Comparison of ENCODE assay signal across 15 mouse cellular contexts in genomic region chr12:70104776-70105420, GRCm38 (mm10). TPM values are rescaled to one million over a fixed set of nuclear protein-coding genes. Genes with fewer than 3 reads are reported as not detected.
DNase-seq lines count a peak whose midpoint lies in the region; ATAC-seq and TF ChIP-seq lines count a peak whose summit lies in the region.
"Had no signal": no experiment of that assay in that cellular context is flagged by ENCODE, and none has a peak within 500 bp of the region (broad histone marks: within the 10 kb centered on the region; RNA-seq: fewer than 3 reads in every experiment).

No protein-coding gene starts in this region.

- peaks cover 5% of the 10 kb centered on the region; the same call in 1 of the 2 replicates for H3K36me3 ChIP-seq in forebrain, embryonic 13.5 days (ENCODE audit: poor library complexity, severe bottlenecking)
- H3K36me3 ChIP-seq in forebrain, embryonic 15.5 days, result no peaks in the 10 kb centered on the region
- H3K36me3 ChIP-seq in MEL (ENCODE audit: control insufficient read depth in 1 of 2, insufficient read depth in 2 of 2, low read length in 2 of 2), result peaks cover 2 to 31% of the 10 kb centered on the region in 2 experiments
- H3K36me3 ChIP-seq in kidney, adult 2 months (ENCODE audit: control insufficient read depth, insufficient read depth, low read length), result no peaks in the 10 kb centered on the region
- H3K36me3 ChIP-seq: stomach, embryonic 15.5 days had no signal

- TF ChIP-seq EP300 in MEL (IDR thresholded peaks at IDR 0.05; ENCODE audit: low read depth in 1 of 2, low read length in 2 of 2), result no peak; a peak in 1 of 4 replicates

- H3K79me2 ChIP-seq in MEL (ENCODE audit: control insufficient read depth, insufficient read depth, low read length, poor library complexity), result peaks cover 50% of the 10 kb centered on the region

- H3K4me3 ChIP-seq in forebrain, embryonic 13.5 days, result no peak overlapping the region
- no peak overlapping the region for H3K4me3 ChIP-seq in forebrain, embryonic 15.5 days
- no peak overlapping the region for H3K4me3 ChIP-seq in MEL (ENCODE audit: control insufficient read depth in 1 of 2, insufficient read depth in 1 of 2, low read depth in 2 of 2, low read length in 2 of 2)
- H3K4me3 ChIP-seq in kidney, adult 2 months (ENCODE audit: insufficient read depth, low read depth, low read length), result no peak overlapping the region
- H3K4me3 ChIP-seq in olfactory bulb, adult 2 months (ENCODE audit: insufficient read depth, low read depth, low read length), result no peak overlapping the region
- H3K4me3 ChIP-seq: heart, embryonic 12.5 days; limb, embryonic 13.5 days; stomach, embryonic 15.5 days had no signal

- no peak for TF ChIP-seq POLR2A in MEL (IDR thresholded peaks at IDR 0.05; ENCODE audit: control insufficient read depth in 1 of 2, insufficient read depth in 1 of 2, low read depth in 1 of 2, low read length in 2 of 2, poor library complexity in 1 of 2)
- TF ChIP-seq POLR2A in kidney, adult 2 months (IDR thresholded peaks at IDR 0.05; ENCODE audit: low read depth, low read length), result no peak
- no peak for TF ChIP-seq POLR2A in olfactory bulb, adult 2 months (IDR thresholded peaks at IDR 0.05; ENCODE audit: insufficient read depth, low read depth, low read length)

- no peak overlapping the region for H3K9ac ChIP-seq in forebrain, embryonic 13.5 days
- H3K9ac ChIP-seq in forebrain, embryonic 15.5 days (replicated peaks), result no peak overlapping the region
- no peak overlapping the region for H3K9ac ChIP-seq in MEL (ENCODE audit: control insufficient read depth, low read depth, low read length, poor library complexity, severe bottlenecking)
- H3K9ac ChIP-seq: heart, embryonic 12.5 days; limb, embryonic 13.5 days; stomach, embryonic 15.5 days had no signal

- TF ChIP-seq RAD21 in MEL (IDR thresholded peaks at IDR 0.05; ENCODE audit: low read depth, low read length), result no peak

- WGBS in forebrain, embryonic 13.5 days, result 6% methylated on average over 5 of the region's 5 CpGs
- WGBS in forebrain, embryonic 15.5 days, result 12% methylated on average over 5 of the region's 5 CpGs
- 45% methylated on average over 5 of the region's 5 CpGs for WGBS in kidney, adult 2 months
- WGBS in olfactory bulb, adult 2 months, result 42% methylated on average over 5 of the region's 5 CpGs

- H3K4me2 ChIP-seq in forebrain, embryonic 13.5 days, result no peak overlapping the region
- no peak overlapping the region for H3K4me2 ChIP-seq in forebrain, embryonic 15.5 days (replicated peaks)
- H3K4me2 ChIP-seq: heart, embryonic 12.5 days; limb, embryonic 13.5 days; stomach, embryonic 15.5 days had no signal

- 0 out of 2 replicates have a peak, but pooled peaks have one; percentile 46 for ATAC-seq in forebrain, embryonic 13.5 days
- ATAC-seq in forebrain, embryonic 15.5 days (replicated peaks), result no peak
- ATAC-seq: intestine, postnatal 0 days had no signal

- H3K9me3 ChIP-seq in forebrain, embryonic 13.5 days (replicated peaks), result no peaks in the 10 kb centered on the region
- H3K9me3 ChIP-seq in forebrain, embryonic 15.5 days, result no peaks in the 10 kb centered on the region
- H3K9me3 ChIP-seq in MEL (replicated peaks; ENCODE audit: insufficient read depth, low read length), result no peaks in the 10 kb centered on the region
- H3K9me3 ChIP-seq: heart, embryonic 12.5 days; limb, embryonic 13.5 days; stomach, embryonic 15.5 days had no signal

- TF ChIP-seq CTCF in MEL (IDR thresholded peaks at IDR 0.05 in 2 of 3, conservative IDR thresholded peaks at IDR 0.05 in 1 of 3; ENCODE audit: control insufficient read depth in 1 of 3, insufficient read depth in 1 of 3, low read depth in 2 of 3, low read length in 3 of 3, poor library complexity in 1 of 3, severe bottlenecking in 1 of 3), result no peak
- TF ChIP-seq CTCF in kidney, adult 2 months (conservative IDR thresholded peaks at IDR 0.05; ENCODE audit: insufficient read depth, insufficient read length, low read depth, low read length), result no peak
- no peak for TF ChIP-seq CTCF in olfactory bulb, adult 2 months (IDR thresholded peaks at IDR 0.05; ENCODE audit: insufficient read depth, low read depth, low read length)

- H3K27ac ChIP-seq in forebrain, embryonic 13.5 days, result no peak overlapping the region
- H3K27ac ChIP-seq in forebrain, embryonic 15.5 days (replicated peaks), result no peak overlapping the region
- no peak overlapping the region for H3K27ac ChIP-seq in MEL (ENCODE audit: control insufficient read depth, low read depth, low read length)
- no peak overlapping the region for H3K27ac ChIP-seq in kidney, adult 2 months (ENCODE audit: insufficient read depth, low read depth, low read length)
- H3K27ac ChIP-seq in olfactory bulb, adult 2 months (ENCODE audit: insufficient read depth, low read depth, low read length), result peak overlapping the region; percentile 56; the same call in 1 of the 2 replicates
- H3K27ac ChIP-seq: macrophage; stomach, embryonic 15.5 days had no signal

- H3K27me3 ChIP-seq in forebrain, embryonic 13.5 days, result peaks cover 23% of the 10 kb centered on the region
- H3K27me3 ChIP-seq in forebrain, embryonic 15.5 days, result no peaks in the 10 kb centered on the region
- no peaks in the 10 kb centered on the region for H3K27me3 ChIP-seq in MEL (ENCODE audit: control insufficient read depth in 1 of 2, insufficient read depth in 2 of 2, low read length in 2 of 2)
- H3K27me3 ChIP-seq in kidney, adult 2 months (replicated peaks; ENCODE audit: control insufficient read depth, insufficient read depth, low read length), result no peaks in the 10 kb centered on the region
- H3K27me3 ChIP-seq: heart, embryonic 12.5 days; stomach, embryonic 15.5 days had no signal

- peak; percentile 53 for DNase-seq in MEL (ENCODE audit: low read depth, low spot score)
- DNase-seq in kidney, adult 2 months, result peak; percentile 73
- DNase-seq in lung, postnatal 14 days, result no peak
- no peak for DNase-seq in adrenal gland, adult 8-10 months
- no peak for DNase-seq in layer of hippocampus, adult 8-10 months (ENCODE audit: low spot score in 2 of 2)
- DNase-seq: cerebellum, adult 8-10 months had no signal

- peaks cover 60% of the 10 kb centered on the region for H3K4me1 ChIP-seq in forebrain, embryonic 13.5 days
- H3K4me1 ChIP-seq in forebrain, embryonic 15.5 days, result peaks cover 65% of the 10 kb centered on the region
- H3K4me1 ChIP-seq in MEL (ENCODE audit: control insufficient read depth in 1 of 2, insufficient read depth in 2 of 2, low read length in 2 of 2), result peaks cover 6 to 21% of the 10 kb centered on the region in 2 experiments
- H3K4me1 ChIP-seq in kidney, adult 2 months (ENCODE audit: control insufficient read depth, insufficient read depth, low read length), result no peaks in the 10 kb centered on the region
- H3K4me1 ChIP-seq in olfactory bulb, adult 2 months (ENCODE audit: control insufficient read depth, insufficient read depth, low read length), result peaks cover 33% of the 10 kb centered on the region

TF ChIP-seq in MEL, 35 proteins besides CTCF, POLR2A, EP300 and RAD21 (continues in another document):
- TF ChIP-seq BHLHE40 (IDR thresholded peaks at IDR 0.05; ENCODE audit: borderline replicate concordance, low read depth, low read length), result no peak
- TF ChIP-seq NRF1 (IDR thresholded peaks at IDR 0.05; ENCODE audit: insufficient read depth, low read depth, low read length, poor library complexity, severe bottlenecking), result no peak
- TF ChIP-seq ELF1 (IDR thresholded peaks at IDR 0.05; ENCODE audit: low read depth, low read length), result no peak
- 0 out of 2 replicates have a peak, but pooled peaks have one; percentile 2 for TF ChIP-seq GATA1 (IDR thresholded peaks at IDR 0.05; ENCODE audit: low read depth, low read length)
- TF ChIP-seq MAZ (IDR thresholded peaks at IDR 0.05; ENCODE audit: low read depth, low read length), result no peak
- TF ChIP-seq SIN3A (IDR thresholded peaks at IDR 0.05; ENCODE audit: low read length), result no peak
- no peak for TF ChIP-seq RCOR1 (IDR thresholded peaks at IDR 0.05; ENCODE audit: low read depth, low read length)
- no peak for TF ChIP-seq MAFK (IDR thresholded peaks at IDR 0.05; ENCODE audit: borderline replicate concordance, low read depth, low read length)
- no peak for TF ChIP-seq MYB (IDR thresholded peaks at IDR 0.05; ENCODE audit: low read depth, low read length)
- TF ChIP-seq JUND (IDR thresholded peaks at IDR 0.05; ENCODE audit: low read depth, low read length), result no peak
- TF ChIP-seq TCF12 (IDR thresholded peaks at IDR 0.05; ENCODE audit: low read depth, low read length), result no peak
- TF ChIP-seq MXI1 (IDR thresholded peaks at IDR 0.05; ENCODE audit: low read depth, low read length), result no peak
- TF ChIP-seq ETS1 (IDR thresholded peaks at IDR 0.05; ENCODE audit: low read depth, low read length), result 0 out of 2 replicates have a peak, but pooled peaks have one; percentile 16
- peak; percentile 91 for TF ChIP-seq ZNF384 (IDR thresholded peaks at IDR 0.05; ENCODE audit: low read depth, low read length)
- TF ChIP-seq UBTF (IDR thresholded peaks at IDR 0.05; ENCODE audit: borderline replicate concordance, insufficient read depth, low read depth, low read length), result no peak
- no peak for TF ChIP-seq ZMIZ1 (IDR thresholded peaks at IDR 0.05; ENCODE audit: low read depth, low read length)

RNA-seq across cellular contexts. Expression of gene Nin, which starts 8.6 kb away (rescaled TPM):
- polyA plus RNA-seq in forebrain, embryonic 13.5 days (2015; fragmentation: Nextera tagmentation; extraction: Ambion mirVana), result 14.1 and 14.5 TPM in 2 replicates
- 33.5 and 34.9 TPM in 2 replicates for polyA plus RNA-seq in forebrain, embryonic 15.5 days (2015; fragmentation: Nextera tagmentation; extraction: Ambion mirVana)
- total RNA-seq in MEL (2012; rRNA removed), result 45.2 and 48.4 TPM in 2 replicates
- polyA plus RNA-seq in MEL (2012; ENCODE audit: insufficient read depth in 1 of 2, insufficient read length in 2 of 2, low read depth in 1 of 2, low replicate concordance in 2 of 2, missing spikeins in 1 of 2), result 10 to 100 TPM in 1 of 2 experiments, not detected in 1; 49.1 TPM
- polyA plus RNA-seq in kidney, adult 2 months (2012; rRNA removed), result 4.9 and 5.2 TPM in 2 replicates
- polyA plus RNA-seq in olfactory bulb, adult 2 months (2012; ENCODE audit: insufficient read depth, insufficient read length, low replicate concordance, missing spikeins), result 62.8 TPM in 1 of 2 replicates, not detected in the other
- 10 to 100 TPM; 27.4 to 55.2 (median 38.7) TPM for total RNA-seq in adrenal gland, adult 8-10 months (2022)
- 10 to 100 TPM; 58.1 to 82.5 (median 66.6) TPM for total RNA-seq in layer of hippocampus, adult 8-10 months (2022)

RNA-seq across cellular contexts. Expression of gene Abhd12b, which starts 49.0 kb away (rescaled TPM):
- not detected in 2 replicates for polyA plus RNA-seq in forebrain, embryonic 13.5 days (2015; fragmentation: Nextera tagmentation; extraction: Ambion mirVana)
- polyA plus RNA-seq in forebrain, embryonic 15.5 days (2015; fragmentation: Nextera tagmentation; extraction: Ambion mirVana), result not detected in 2 replicates
- 0.10 TPM in 1 of 2 replicates, not detected in the other for total RNA-seq in MEL (2012; rRNA removed)
- not detected for polyA plus RNA-seq in MEL (2012; ENCODE audit: insufficient read depth in 1 of 2, insufficient read length in 2 of 2, low read depth in 1 of 2, low replicate concordance in 2 of 2, missing spikeins in 1 of 2)
- polyA plus RNA-seq in kidney, adult 2 months (2012; rRNA removed), result not detected in 2 replicates
- polyA plus RNA-seq in olfactory bulb, adult 2 months (2012; ENCODE audit: insufficient read depth, insufficient read length, low replicate concordance, missing spikeins), result not detected in 2 replicates
- total RNA-seq in adrenal gland, adult 8-10 months (2022), result not detected
- not detected for total RNA-seq in layer of hippocampus, adult 8-10 months (2022)
- total RNA-seq: adrenal gland, adult 18-20 months had no signal
- polyA plus RNA-seq: heart, embryonic 12.5 days; intestine, postnatal 0 days; limb, embryonic 13.5 days; macrophage; stomach, embryonic 15.5 days had no signal

Comparison
In these comparisons a context has a peak if more than half of its experiments do, and no peak if none do; other contexts are left out.
1. DNase-seq: peak in MEL (single experiment) and kidney, adult 2 months (single experiment); none in lung, postnatal 14 days (single experiment), adrenal gland, adult 8-10 months (single experiment) and layer of hippocampus, adult 8-10 months (0 of 2).